Mouse (Mus musculus): ENCODE data around the gene Scaf8. TPM values are rescaled to one million over a fixed set of nuclear protein-coding genes. Genes with fewer than 3 reads are reported as not detected.
"Not testable (repeated sequence)": the region's sequence is repeated elsewhere in the genome, so short reads cannot be mapped to it uniquely, and the experiment has no call there.

The Scaf8 gene
- 22.7 and 22.8 TPM in 2 replicates for polyA plus RNA-seq (2015; fragmentation: Nextera tagmentation; extraction: Ambion mirVana)

- Histone ChIP-seq H3K27ac (peak within 1 kb of the TSS; percentile 99), H3K36me3 (peaks cover 5% of the 10 kb centered on the region; the same call in 1 of the 2 replicates), H3K9ac (peak within 1 kb of the TSS; percentile 97), H3K27me3 (no peaks in the 10 kb centered on the region), H3K4me1 (peaks cover 23% of the 10 kb centered on the region), H3K4me3 (peak within 1 kb of the TSS; percentile 93), H3K9me3 (no peaks in the 10 kb centered on the region), H3K4me2 (peak within 1 kb of the TSS; percentile 71)
- WGBS = under 1% methylated on average over 68 of the region's 91 CpGs
- peak; percentile 94 for ATAC-seq (ENCODE audit: insufficient number of reproducible peaks, insufficient read depth, low FRiP score, low TSS enrichment, low read depth)
Measured at GRCm38 (mm10) chr17:3114720-3115379, at the start of gene Scaf8. Scaf8 (plus strand) TSS chr17:3114972.

DNA sequence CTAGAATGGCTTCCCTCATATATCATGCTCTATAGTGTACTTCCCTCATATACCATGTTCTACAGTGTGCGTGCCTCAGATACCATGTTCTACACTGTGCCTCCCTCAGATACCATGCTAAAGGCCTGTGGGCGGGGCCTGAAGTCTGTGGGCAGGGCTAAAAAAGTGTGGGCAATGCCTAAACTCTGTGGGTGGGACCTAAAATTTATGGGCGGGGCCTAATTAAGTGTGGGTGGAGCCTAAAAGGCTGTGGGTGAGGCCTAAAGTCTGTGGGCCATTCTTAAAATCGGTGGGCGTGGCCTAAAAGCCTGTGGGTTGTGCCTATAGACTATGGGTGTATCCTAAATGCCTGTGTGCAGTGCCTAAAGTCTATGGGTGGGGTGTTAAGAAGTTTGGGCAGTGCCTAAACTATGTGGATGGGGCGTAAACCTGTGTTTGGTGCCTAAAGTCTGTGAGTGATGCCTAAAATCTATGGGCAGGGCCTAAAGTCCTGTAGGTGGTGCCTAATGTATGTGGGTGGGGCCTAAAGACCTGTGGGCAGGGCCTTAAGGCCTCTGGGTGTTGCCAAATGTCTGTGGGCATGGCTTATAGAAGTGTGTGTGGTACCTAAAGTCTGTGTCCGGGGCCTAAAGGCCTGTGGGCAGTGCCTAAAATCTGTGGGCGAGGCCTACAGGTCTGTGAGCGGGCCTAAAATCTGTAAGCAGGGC, 39.5 kb upstream of the Scaf8 start:
- Histone ChIP-seq H3K9me3 (peaks cover 5% of the 10 kb centered on the region), H3K27me3 (no peaks in the 10 kb centered on the region), H3K4me2 (no peak overlapping the region), H3K27ac (no peak overlapping the region), H3K9ac (no peak overlapping the region), H3K4me3 (no peak overlapping the region), H3K36me3 (peaks cover 71% of the 10 kb centered on the region), H3K4me1 (no peaks in the 10 kb centered on the region)
- no peak for ATAC-seq (ENCODE audit: insufficient number of reproducible peaks, insufficient read depth, low FRiP score, low TSS enrichment, low read depth)
- 94% methylated on average over 9 of the region's 9 CpGs for WGBS

DNA sequence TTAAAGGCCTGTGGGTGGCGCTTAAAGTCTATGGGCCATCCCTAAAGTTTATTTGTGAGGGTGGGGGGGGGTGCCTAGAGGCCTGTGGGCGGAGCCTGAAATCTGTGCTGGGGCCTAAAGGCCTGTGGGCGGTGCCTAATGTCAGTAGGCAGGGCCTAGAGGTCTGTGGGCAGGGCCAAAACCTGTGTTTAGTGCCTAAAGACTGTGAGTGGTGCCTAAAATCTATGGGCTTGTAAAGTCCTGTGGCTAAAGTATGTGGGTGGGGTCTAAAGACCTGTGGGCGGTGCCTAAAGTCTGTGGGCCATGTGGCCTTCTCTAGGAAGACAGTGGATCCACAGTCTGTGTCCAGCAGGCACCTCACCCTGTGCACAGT, 38.9 kb upstream of the Scaf8 start:
- Histone ChIP-seq H3K4me1 (no peaks in the 10 kb centered on the region), H3K27ac (no peak overlapping the region), H3K4me3 (no peak overlapping the region), H3K4me2 (no peak overlapping the region), H3K27me3 (no peaks in the 10 kb centered on the region), H3K9me3 (peaks cover 4% of the 10 kb centered on the region), H3K36me3 (peaks cover 66% of the 10 kb centered on the region), H3K9ac (no peak overlapping the region)
- WGBS = 92% methylated on average over 4 of the region's 4 CpGs
- ATAC-seq (ENCODE audit: insufficient number of reproducible peaks, insufficient read depth, low FRiP score, low TSS enrichment, low read depth) = no peak

DNA sequence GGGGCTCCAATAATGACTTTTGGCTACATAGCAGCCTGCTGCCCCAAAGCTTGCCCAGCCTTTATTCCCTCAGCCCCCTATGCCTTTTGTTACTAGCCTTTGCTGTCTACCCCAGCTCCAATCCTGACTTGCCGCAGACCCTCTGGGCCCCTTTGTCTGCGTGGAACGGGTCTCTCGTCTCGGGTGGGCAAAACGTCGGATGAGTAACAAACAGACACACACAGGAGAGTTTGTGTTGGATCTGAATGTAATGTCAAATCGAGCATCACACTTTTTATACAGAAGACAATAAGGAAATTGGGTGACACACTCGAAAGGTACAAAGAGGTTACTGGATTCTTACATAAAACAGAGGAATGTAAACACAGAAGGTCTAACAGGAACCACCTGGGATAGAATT, 36.8 kb upstream of the Scaf8 start:
- ATAC-seq (ENCODE audit: insufficient number of reproducible peaks, insufficient read depth, low FRiP score, low TSS enrichment, low read depth); H3K9ac ChIP-seq: not testable (repeated sequence)

GRCm38 (mm10) chr17:3080587-3081349, 34.0 kb upstream of the Scaf8 start:
- 84% methylated on average over 7 of the region's 9 CpGs for WGBS
- H3K27ac ChIP-seq; H3K27me3 ChIP-seq; H3K9ac ChIP-seq; H3K9me3 ChIP-seq; H3K4me3 ChIP-seq; H3K4me1 ChIP-seq; H3K4me2 ChIP-seq; ATAC-seq (ENCODE audit: insufficient number of reproducible peaks, insufficient read depth, low FRiP score, low TSS enrichment, low read depth): not testable (repeated sequence)
- peaks cover 17% of the 10 kb centered on the region for H3K36me3 ChIP-seq

More for the DNA sequence above, 36.8 kb upstream of the Scaf8 start:
- H3K9me3 ChIP-seq, H3K4me1 ChIP-seq, H3K27me3 ChIP-seq, H3K4me2 ChIP-seq, H3K4me3 ChIP-seq, H3K27ac ChIP-seq: not testable (repeated sequence)
- WGBS = 92% methylated on average over 9 of the region's 9 CpGs
- H3K36me3 ChIP-seq = peaks cover 45% of the 10 kb centered on the region

DNA sequence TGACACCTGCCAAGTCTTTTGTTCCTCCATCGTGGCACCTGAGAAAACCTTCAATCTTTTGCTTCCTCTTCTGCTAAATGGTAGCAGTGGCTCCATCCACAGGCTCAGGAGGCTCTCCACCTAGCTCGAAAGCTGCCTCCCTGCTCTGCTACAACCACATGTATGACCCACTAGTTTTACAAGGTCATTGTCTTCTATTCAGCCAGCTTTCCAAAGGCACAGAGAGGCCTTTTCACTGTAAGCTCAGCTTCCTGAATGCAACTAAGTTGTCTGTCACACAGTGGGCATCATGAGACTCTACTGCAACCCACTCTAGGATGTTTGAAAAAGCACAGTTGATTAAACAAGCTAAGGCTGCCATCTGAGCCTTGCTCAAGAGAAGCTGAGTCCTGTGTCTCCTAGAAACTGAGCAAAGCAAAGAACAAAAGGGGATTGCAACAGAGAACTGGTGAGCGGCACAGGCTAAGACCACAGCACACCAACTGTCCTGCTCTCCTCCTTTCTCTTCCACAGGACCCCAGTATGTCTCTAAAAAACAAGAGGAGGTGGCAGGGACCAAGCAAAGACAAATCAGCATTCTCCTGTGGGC, 33.2 kb upstream of the Scaf8 start:
- not testable (repeated sequence) for H3K27me3 ChIP-seq, H3K9ac ChIP-seq, H3K4me2 ChIP-seq, H3K27ac ChIP-seq, H3K4me1 ChIP-seq, H3K9me3 ChIP-seq, H3K4me3 ChIP-seq, H3K36me3 ChIP-seq
- peak; percentile 59 for ATAC-seq (ENCODE audit: insufficient number of reproducible peaks, insufficient read depth, low FRiP score, low TSS enrichment, low read depth)
- WGBS = 75% methylated on average over 3 of the region's 3 CpGs

GRCm38 (mm10) chr17:3082125-3082755, 32.5 kb upstream of the Scaf8 start:
- H3K27me3 ChIP-seq, H3K4me1 ChIP-seq, H3K36me3 ChIP-seq, H3K27ac ChIP-seq, H3K9ac ChIP-seq, H3K9me3 ChIP-seq: not testable (repeated sequence)
- 76% methylated on average over 7 of the region's 9 CpGs for WGBS
- H3K4me2 ChIP-seq = peak overlapping the region; percentile 49
- H3K4me3 ChIP-seq = peak overlapping the region; percentile 34; the same call in 1 of the 2 replicates
- ATAC-seq (ENCODE audit: insufficient number of reproducible peaks, insufficient read depth, low FRiP score, low TSS enrichment, low read depth) = peak; percentile 78

GRCm38 (mm10) chr17:3082756-3083749, 31.7 kb upstream of the Scaf8 start:
- Histone ChIP-seq H3K9ac (peak overlapping the region; percentile 49; the same call in 1 of the 2 replicates), H3K4me2 (peak overlapping the region; percentile 49), H3K4me3 (peak overlapping the region; percentile 51)
- H3K27me3 ChIP-seq; H3K9me3 ChIP-seq; H3K27ac ChIP-seq; H3K36me3 ChIP-seq; H3K4me1 ChIP-seq; ATAC-seq (ENCODE audit: insufficient number of reproducible peaks, insufficient read depth, low FRiP score, low TSS enrichment, low read depth): not testable (repeated sequence)
- WGBS = 3% methylated on average over 25 of the region's 25 CpGs

DNA sequence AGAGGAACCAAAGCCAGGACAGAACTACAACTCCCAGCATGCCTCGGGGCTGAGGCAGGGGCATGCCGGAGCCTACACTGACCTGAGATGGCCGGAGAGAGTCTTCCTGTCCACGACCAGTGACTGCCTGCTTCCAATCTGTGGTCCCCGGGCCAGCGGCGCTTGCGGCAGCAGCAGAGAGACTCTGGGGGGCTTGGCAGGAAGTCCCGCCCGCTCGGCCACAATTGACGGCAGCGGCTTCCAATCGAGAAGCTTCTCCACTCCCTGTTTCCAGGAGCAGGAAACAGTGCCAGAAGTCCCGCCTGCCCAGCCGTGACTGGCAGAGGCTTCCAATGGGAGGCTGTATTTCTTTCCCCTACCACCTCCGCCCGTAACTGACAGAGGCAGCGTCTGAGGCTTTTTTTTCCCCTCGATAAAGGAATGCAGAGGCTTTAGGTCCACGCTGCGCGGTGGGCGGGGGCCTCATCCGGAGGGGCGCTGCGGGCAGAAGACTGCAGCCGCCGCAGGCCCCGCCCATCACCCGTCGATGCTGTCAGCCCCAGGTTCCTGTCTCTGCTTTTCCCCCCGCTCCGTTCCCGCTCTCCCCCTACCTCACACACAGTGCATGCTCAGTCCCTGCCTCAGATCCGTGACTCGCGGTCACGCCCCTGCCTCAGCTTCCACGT, 30.8 kb upstream of the Scaf8 start:
- Histone ChIP-seq H3K9ac (peak overlapping the region; percentile 68), H3K9me3 (peaks cover 3% of the 10 kb centered on the region), H3K27me3 (no peaks in the 10 kb centered on the region), H3K4me1 (0 out of 2 replicates have a peak, but pooled peaks cover 4% of the 10 kb centered on the region), H3K36me3 (0 out of 2 replicates have a peak, but pooled peaks cover 1% of the 10 kb centered on the region), H3K4me3 (peak overlapping the region; percentile 51), H3K4me2 (peak overlapping the region; percentile 65), H3K27ac (peak overlapping the region; percentile 93)
- WGBS = under 1% methylated on average over 40 of the region's 40 CpGs
- peak; percentile 60 for ATAC-seq (ENCODE audit: insufficient number of reproducible peaks, insufficient read depth, low FRiP score, low TSS enrichment, low read depth)

GRCm38 (mm10) chr17:3084551-3084930, 30.2 kb upstream of the Scaf8 start:
- Histone ChIP-seq H3K4me2 (peak overlapping the region; percentile 65), H3K9ac (peak overlapping the region; percentile 68), H3K27ac (peak overlapping the region; percentile 93), H3K4me1 (0 out of 2 replicates have a peak, but pooled peaks cover 4% of the 10 kb centered on the region), H3K27me3 (no peaks in the 10 kb centered on the region), H3K9me3 (peaks cover 3% of the 10 kb centered on the region), H3K4me3 (peak overlapping the region; percentile 51), H3K36me3 (no peaks in the 10 kb centered on the region)
- ATAC-seq (ENCODE audit: insufficient number of reproducible peaks, insufficient read depth, low FRiP score, low TSS enrichment, low read depth) = peak; percentile 0; the same call in 1 of the 2 replicates
- under 1% methylated on average over 31 of the region's 31 CpGs for WGBS

Measured in embryonic facial prominence, embryonic 13.5 days (tissue).